Mouse (Mus musculus): Measurements from ENCODE around the gene Chid1.

DNA sequence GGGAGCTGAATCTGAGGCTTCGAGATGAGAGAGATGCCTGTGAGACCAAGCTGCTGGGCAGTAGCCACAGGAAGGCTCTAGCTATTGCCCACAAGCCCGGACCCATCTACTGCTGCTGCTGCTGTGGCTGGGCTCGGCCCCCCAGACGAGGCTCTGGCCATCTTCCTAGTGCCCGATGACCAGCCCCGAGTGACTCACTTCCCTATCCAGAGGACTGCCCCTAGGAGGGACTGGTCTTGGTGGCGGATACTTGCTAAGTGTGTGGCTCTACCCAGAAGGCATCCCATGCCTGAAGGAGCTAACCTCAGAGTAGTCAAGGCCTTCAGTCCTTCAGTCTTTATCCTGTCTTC lies 73.6 kb downstream of the Chid1 start:
- TF ChIP-seq POLR2AphosphoS2 (IDR thresholded peaks at IDR 0.05; ENCODE audit: insufficient read length, low read depth) (no peak), E2F4 (IDR thresholded peaks at IDR 0.05; ENCODE audit: insufficient read depth) (no peak), USF1 (IDR thresholded peaks at IDR 0.05; ENCODE audit: low read depth) (no peak), POLR2A (IDR thresholded peaks at IDR 0.05; ENCODE audit: insufficient read length, low read depth) (peak; percentile 50), MAX (IDR thresholded peaks at IDR 0.05; ENCODE audit: low read depth) (no peak), MYOD1 (IDR thresholded peaks at IDR 0.05; ENCODE audit: control insufficient read depth in 1 of 3, insufficient read length in 2 of 3, low read depth in 2 of 3) (no peak), SRF (IDR thresholded peaks at IDR 0.05; ENCODE audit: control insufficient read depth, insufficient read length, low read depth) (no peak)

All from myocyte (in vitro differentiated cells).